Mouse (Mus musculus) brain, embryonic 14.5 days (tissue): ENCODE data around the gene Plxna1.

Source experiments
- CTCF ChIP-seq: fragments of 200-500 bp; IDR thresholded peaks from 2 replicates; pipeline ENCODE4 v1.5.1; 2012; ENCODE audit warnings: inconsistent platforms, mild to moderate bottlenecking, moderate library complexity, borderline replicate concordance; ENCODE audit not compliant: insufficient read depth, insufficient read length; ENCODE audit errors: extremely low read depth
- POLR2A ChIP-seq: fragments of 200-500 bp; IDR thresholded peaks from 2 replicates; pipeline ENCODE4 v1.6.1; 2012; ENCODE audit warnings: mild to moderate bottlenecking, inconsistent platforms, borderline replicate concordance; ENCODE audit not compliant: poor library complexity, insufficient read depth, insufficient read length, severe bottlenecking; ENCODE audit errors: extremely low read depth

DNA sequence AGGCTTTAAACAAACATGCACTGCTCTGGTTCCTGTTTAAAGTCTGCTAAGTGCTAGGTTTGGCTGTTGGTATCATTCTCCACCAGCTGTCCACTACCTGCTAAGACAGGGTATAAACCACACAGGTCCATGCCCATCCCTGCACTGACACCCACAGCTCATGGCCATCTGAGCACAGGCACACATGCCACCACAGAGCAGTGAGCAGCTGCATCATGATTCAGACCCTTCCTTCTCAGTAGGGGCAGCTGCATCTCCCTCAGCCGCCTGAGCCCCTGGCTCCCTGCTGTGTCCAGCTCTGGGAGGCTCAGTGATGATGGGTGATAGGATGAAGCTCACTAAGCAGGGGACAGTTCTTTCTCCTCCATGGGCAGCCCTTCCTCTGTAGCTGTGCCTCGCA lies 15.8 kb upstream of the Plxna1 start:
- no peak for TF ChIP-seq CTCF
- TF ChIP-seq POLR2A = no peak
